Mouse (Mus musculus) CH12.LX (cell line): ENCODE data around the gene Gm20388. TPM values are rescaled to one million over a fixed set of nuclear protein-coding genes. Genes with fewer than 3 reads are reported as not detected.

Source experiments
- DNase-seq: peaks from one replicate; pipeline ENCODE4 v3.0.0-alpha.2; 2013; ENCODE audit errors: extremely low read depth
- H3K27ac ChIP-seq: 2 replicates; pipeline ENCODE4 v1.5.1; 2012; ENCODE audit warnings: low read depth, mild to moderate bottlenecking, control low read depth, moderate library complexity; ENCODE audit not compliant: insufficient read depth
- H3K27me3 ChIP-seq: replicated peaks from 2 replicates; pipeline ENCODE3; 2012; ENCODE audit warnings: inconsistent platforms
- H3K36me3 ChIP-seq, 2 experiments: replicated peaks in 1 of 2; 2 replicates each; pipeline versions ENCODE3 to v1.6.1; 2012; ENCODE audit warnings: inconsistent platforms in 1 of 2, low read length in 1 of 2, mild to moderate bottlenecking in 1 of 2, mixed read lengths in 1 of 2, moderate library complexity in 1 of 2; ENCODE audit not compliant: control insufficient read depth in 1 of 2, insufficient read depth in 1 of 2
- H3K4me1 ChIP-seq, 2 experiments: 2 replicates each; pipeline ENCODE4 v1.6.1; 2012; ENCODE audit warnings: inconsistent platforms in 1 of 2, moderate library complexity in 1 of 2; ENCODE audit not compliant: insufficient read depth in 2 of 2, control insufficient read depth in 1 of 2
- H3K4me2 ChIP-seq: 2 replicates; pipeline ENCODE4 v1.6.1; 2012; ENCODE audit warnings: low read depth, mild to moderate bottlenecking, control low read depth; ENCODE audit not compliant: poor library complexity, insufficient read depth, severe bottlenecking
- H3K4me3 ChIP-seq, 3 experiments: fragments of 150-350 bp in 1 of 3; sonication (generic) in 1 of 3; replicated peaks in 1 of 3; 2 replicates each; pipeline versions ENCODE3 to v1.5.1; 2011 to 2012; ENCODE audit warnings: low read depth in 2 of 3, low read length in 2 of 3, mild to moderate bottlenecking in 2 of 3, moderate library complexity in 2 of 3, control low read depth in 1 of 3, improper control_type of control experiment in 1 of 3, inconsistent platforms in 1 of 3, mixed read lengths in 1 of 3; ENCODE audit not compliant: poor library complexity in 1 of 3
- H3K79me2 ChIP-seq: replicated peaks from 2 replicates; pipeline ENCODE4 v1.6.1; 2012; ENCODE audit warnings: mild to moderate bottlenecking, moderate library complexity; ENCODE audit not compliant: control insufficient read depth, poor library complexity, insufficient read depth, severe bottlenecking; ENCODE audit errors: extremely low read depth
- H3K9ac ChIP-seq: 2 replicates; pipeline ENCODE4 v1.6.1; 2012; ENCODE audit warnings: low read depth, mild to moderate bottlenecking, control low read depth, moderate library complexity; ENCODE audit not compliant: insufficient read depth
- H3K9me3 ChIP-seq: replicated peaks from 2 replicates; pipeline ENCODE3; 2012; ENCODE audit warnings: low read length, inconsistent platforms, mixed read lengths
- BHLHE40 ChIP-seq: IDR thresholded peaks from 2 replicates; pipeline ENCODE4 v1.6.1; 2011; ENCODE audit warnings: mild to moderate bottlenecking, low read depth, low read length, improper control_type of control experiment
- CHD1 ChIP-seq: IDR thresholded peaks from 2 replicates; pipeline ENCODE4 v1.6.1; 2012; ENCODE audit warnings: low read depth, low read length, improper control_type of control experiment, inconsistent platforms
- CTCF ChIP-seq, 2 experiments: IDR thresholded peaks in 1 of 2; conservative IDR thresholded peaks in 1 of 2; 2 replicates each; pipeline ENCODE4 v1.5.1; 2011 to 2012; ENCODE audit warnings: low read depth in 2 of 2, low read length in 2 of 2, improper control_type of control experiment in 1 of 2, inconsistent platforms in 1 of 2, mild to moderate bottlenecking in 1 of 2, moderate library complexity in 1 of 2
- E2F4 ChIP-seq: IDR thresholded peaks from 2 replicates; pipeline ENCODE4 v1.6.1; 2011; ENCODE audit warnings: low read depth, low read length, improper control_type of control experiment; ENCODE audit not compliant: insufficient replicate concordance
- ELF1 ChIP-seq: IDR thresholded peaks from 2 replicates; pipeline ENCODE4 v1.6.1; 2014; ENCODE audit warnings: low read depth, mild to moderate bottlenecking, inconsistent platforms, low read length, improper control_type of control experiment
- EP300 ChIP-seq: IDR thresholded peaks from 2 replicates; pipeline ENCODE4 v1.6.1; 2011; ENCODE audit warnings: low read length, improper control_type of control experiment
- ETS1 ChIP-seq: conservative IDR thresholded peaks from 2 replicates; pipeline ENCODE4 v1.6.1; 2012; ENCODE audit warnings: low read depth, mild to moderate bottlenecking, inconsistent platforms, low read length, improper control_type of control experiment, moderate library complexity
- GABPA ChIP-seq: IDR thresholded peaks from 2 replicates; pipeline ENCODE4 v1.6.1; 2012; ENCODE audit warnings: low read depth, low read length, improper control_type of control experiment, inconsistent platforms; ENCODE audit not compliant: insufficient replicate concordance
- HCFC1 ChIP-seq: IDR thresholded peaks from 2 replicates; pipeline ENCODE4 v1.6.1; 2012; ENCODE audit warnings: low read depth, mild to moderate bottlenecking, inconsistent platforms, low read length, improper control_type of control experiment
- IRF4 ChIP-seq: IDR thresholded peaks from 2 replicates; pipeline ENCODE4 v1.6.1; 2014; ENCODE audit warnings: low read depth, mild to moderate bottlenecking, inconsistent platforms, low read length, improper control_type of control experiment
- JUN ChIP-seq: IDR thresholded peaks from 2 replicates; pipeline ENCODE4 v1.6.1; 2011; ENCODE audit warnings: low read depth, mild to moderate bottlenecking, low read length, improper control_type of control experiment, moderate library complexity; ENCODE audit not compliant: insufficient read depth
- JUND ChIP-seq: conservative IDR thresholded peaks from 2 replicates; pipeline ENCODE4 v1.6.1; 2011; ENCODE audit warnings: low read depth, low read length, improper control_type of control experiment
- KAT2A ChIP-seq: IDR thresholded peaks from 2 replicates; pipeline ENCODE4 v1.6.1; 2012; ENCODE audit warnings: low read length, improper control_type of control experiment, inconsistent platforms; ENCODE audit not compliant: insufficient replicate concordance
- MAFK ChIP-seq: IDR thresholded peaks from 2 replicates; pipeline ENCODE4 v1.6.1; 2011; ENCODE audit warnings: low read length, improper control_type of control experiment; ENCODE audit not compliant: insufficient replicate concordance
- MAX ChIP-seq: IDR thresholded peaks from 2 replicates; pipeline ENCODE4 v1.6.1; 2011; ENCODE audit warnings: low read length, improper control_type of control experiment
- MAZ ChIP-seq: IDR thresholded peaks from 2 replicates; pipeline ENCODE4 v1.6.1; 2012; ENCODE audit warnings: low read depth, mild to moderate bottlenecking, inconsistent platforms, low read length, improper control_type of control experiment, moderate library complexity
- MEF2A ChIP-seq: IDR thresholded peaks from 2 replicates; pipeline ENCODE4 v1.6.1; 2014; ENCODE audit warnings: low read depth, mild to moderate bottlenecking, inconsistent platforms, low read length, improper control_type of control experiment, borderline replicate concordance
- MXI1 ChIP-seq: IDR thresholded peaks from 2 replicates; pipeline ENCODE4 v1.6.1; 2011; ENCODE audit warnings: mild to moderate bottlenecking, low read depth, low read length, improper control_type of control experiment
- MYC ChIP-seq: IDR thresholded peaks from 2 replicates; pipeline ENCODE4 v1.6.1; 2011; ENCODE audit warnings: low read depth, mild to moderate bottlenecking, improper control_type of control experiment, low read length
- NELFE ChIP-seq: IDR thresholded peaks from 2 replicates; pipeline ENCODE4 v1.6.1; 2011; ENCODE audit warnings: low read depth, low read length, improper control_type of control experiment
- NRF1 ChIP-seq: IDR thresholded peaks from 2 replicates; pipeline ENCODE4 v1.6.1; 2014; ENCODE audit warnings: low read depth, mild to moderate bottlenecking, inconsistent platforms, low read length, improper control_type of control experiment, moderate library complexity
- PAX5 ChIP-seq: IDR thresholded peaks from 2 replicates; pipeline ENCODE4 v1.6.1; 2012; ENCODE audit warnings: low read length, inconsistent platforms, mixed read lengths
- POLR2AphosphoS2 ChIP-seq: IDR thresholded peaks from 2 replicates; pipeline ENCODE4 v1.6.1; 2011; ENCODE audit warnings: low read depth, low read length, improper control_type of control experiment
- RAD21 ChIP-seq: IDR thresholded peaks from 2 replicates; pipeline ENCODE4 v1.6.1; 2011; ENCODE audit warnings: low read depth, mild to moderate bottlenecking, low read length, improper control_type of control experiment, moderate library complexity
- RCOR1 ChIP-seq: conservative IDR thresholded peaks from 2 replicates; pipeline ENCODE4 v1.6.1; 2012; ENCODE audit warnings: low read depth, mild to moderate bottlenecking, inconsistent platforms, low read length, improper control_type of control experiment
- SIN3A ChIP-seq: IDR thresholded peaks from 2 replicates; pipeline ENCODE4 v1.6.1; 2012; ENCODE audit warnings: low read length, improper control_type of control experiment, inconsistent platforms
- SMC3 ChIP-seq: IDR thresholded peaks from 2 replicates; pipeline ENCODE4 v1.6.1; 2011; ENCODE audit warnings: low read depth, low read length, improper control_type of control experiment
- TBP ChIP-seq: conservative IDR thresholded peaks from 2 replicates; pipeline ENCODE4 v1.6.1; 2011; ENCODE audit warnings: low read depth, low read length, improper control_type of control experiment
- TCF12 ChIP-seq: IDR thresholded peaks from 2 replicates; pipeline ENCODE4 v1.6.1; 2014; ENCODE audit warnings: low read depth, mild to moderate bottlenecking, inconsistent platforms, low read length, improper control_type of control experiment
- UBTF ChIP-seq: IDR thresholded peaks from 2 replicates; pipeline ENCODE4 v1.6.1; 2012; ENCODE audit warnings: low read depth, mild to moderate bottlenecking, inconsistent platforms, low read length, improper control_type of control experiment, moderate library complexity
- USF1 ChIP-seq: IDR thresholded peaks from 2 replicates; pipeline ENCODE4 v1.6.1; 2014; ENCODE audit warnings: low read depth, mild to moderate bottlenecking, inconsistent platforms, low read length, improper control_type of control experiment
- USF2 ChIP-seq: conservative IDR thresholded peaks from 2 replicates; pipeline ENCODE4 v1.6.1; 2011; ENCODE audit warnings: low read depth, low read length, improper control_type of control experiment
- ZC3H11A ChIP-seq: IDR thresholded peaks from 2 replicates; pipeline ENCODE4 v1.6.1; 2012; ENCODE audit warnings: low read depth, mild to moderate bottlenecking, inconsistent platforms, low read length, improper control_type of control experiment
- ZKSCAN1 ChIP-seq: IDR thresholded peaks from 2 replicates; pipeline ENCODE4 v1.6.1; 2012; ENCODE audit warnings: low read depth, inconsistent platforms, low read length, improper control_type of control experiment, borderline replicate concordance
- ZMIZ1 ChIP-seq: IDR thresholded peaks from 2 replicates; pipeline ENCODE4 v1.6.1; 2012; ENCODE audit warnings: low read depth, mild to moderate bottlenecking, inconsistent platforms, low read length, improper control_type of control experiment
- ZNF384 ChIP-seq: IDR thresholded peaks from 2 replicates; pipeline ENCODE4 v1.6.1; 2012; ENCODE audit warnings: low read depth, low read length, improper control_type of control experiment, inconsistent platforms
- dilution Hi-C: fragments of 300-500 bp; cut with MboI; formaldehyde crosslinking; loops from 2 replicates; pipeline ENCODE4 v1.14.3; 2020; ENCODE audit warnings: low sequenced_read_pairs; ENCODE audit not compliant: extremely low pct_unique_long_range_greater_than_20kb, extremely low pct_ligation_motif_present
- in situ Hi-C: fragments of 300-500 bp; cut with MboI; formaldehyde crosslinking; loops from 3 replicates; pipeline ENCODE4 v1.14.3; 2019; ENCODE audit warnings: low sequenced_read_pairs, low pct_ligation_motif_present, low pct_unique_long_range_greater_than_20kb, mixed read lengths
- polyA plus RNA-seq: library from polyadenylated mRNA; unstranded; fragments of >175 nt; gene quantifications from 2 replicates; pipeline ENCODE4 v1.2.1, GENCODE M21; 2012; ENCODE audit warnings: low read depth; ENCODE audit not compliant: insufficient read length
- total RNA-seq, 2 experiments: library from RNA; depleted of rRNA; stranded (reverse); fragments of 300-350 nt in 1 of 2; fragments of >200 nt in 1 of 2; gene quantifications; 2 replicates each; pipeline ENCODE4 v1.2.3; 2012 to 2014

The Gm20388 gene
- total and polyA plus RNA-seq, 3 experiments = 14.8 to 26.3 (median 22.2) TPM

DNA sequence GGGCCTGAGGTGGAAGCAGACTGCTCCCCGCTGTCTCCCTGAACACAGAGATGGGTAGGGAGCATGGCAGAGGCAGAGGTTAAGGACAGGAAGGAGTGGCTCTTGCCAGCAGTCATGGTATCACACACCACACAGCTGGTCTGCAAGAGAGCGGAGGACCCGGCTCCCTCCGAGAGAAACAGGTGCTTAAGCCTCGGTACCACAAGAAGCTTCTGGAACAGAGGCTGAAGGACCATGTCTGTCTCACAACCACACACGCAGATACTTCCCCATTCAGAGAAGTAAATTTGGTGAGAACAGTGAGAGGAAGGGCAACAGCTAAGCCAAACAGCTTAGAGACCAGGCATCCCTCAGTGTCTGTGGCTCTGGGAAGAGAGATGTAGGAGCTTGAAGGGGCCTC lies 2000.8 kb downstream of the Gm20388 start:
- dilution Hi-C loops = no loop called here
- in situ Hi-C loops = no loop called here
- TF ChIP-seq ETS1 = no peak; the same call in 1 of the 2 replicates
- TF ChIP-seq JUN = no peak
- TF ChIP-seq MEF2A = no peak
- no peak for TF ChIP-seq MAFK
- no peak for TF ChIP-seq GABPA
- TF ChIP-seq SMC3 = no peak
- no peak for TF ChIP-seq PAX5
- peak; percentile 63 for TF ChIP-seq TCF12
- TF ChIP-seq BHLHE40 = no peak
- no peak for TF ChIP-seq JUND
- TF ChIP-seq MYC = no peak
- peak; percentile 13; the same call in 1 of the 2 replicates for TF ChIP-seq IRF4
- no peak for TF ChIP-seq CTCF (conservative IDR thresholded peaks at IDR 0.05 in 1 of 2, IDR thresholded peaks at IDR 0.05 in 1 of 2; ENCODE audit: low read depth in 2 of 2, low read length in 2 of 2)
- peak; percentile 11; the same call in 1 of the 2 replicates for TF ChIP-seq NRF1
- TF ChIP-seq NELFE = no peak
- TF ChIP-seq MAX = peak; percentile 70; the same call in 1 of the 2 replicates
- TF ChIP-seq USF1 = no peak
- TF ChIP-seq ZNF384 = no peak
- no peak for TF ChIP-seq UBTF
- TF ChIP-seq KAT2A = no peak
- TF ChIP-seq ZC3H11A = no peak
- no peak; the same call in 1 of the 2 replicates for TF ChIP-seq HCFC1
- no peak; the same call in none of the 2 replicates for TF ChIP-seq EP300
- no peak for TF ChIP-seq ZKSCAN1
- TF ChIP-seq E2F4 = no peak
- TF ChIP-seq MAZ = no peak
- TF ChIP-seq SIN3A = peak; percentile 67; the same call in 1 of the 2 replicates
- TF ChIP-seq RAD21 = no peak; the same call in 1 of the 2 replicates
- TF ChIP-seq CHD1 = 0 out of 2 replicates have a peak, but pooled peaks have one; percentile 68
- no peak for TF ChIP-seq RCOR1
- TF ChIP-seq USF2 = no peak
- TF ChIP-seq POLR2AphosphoS2 = no peak
- TF ChIP-seq ZMIZ1 = no peak
- peak; percentile 51; the same call in 1 of the 2 replicates for TF ChIP-seq TBP
- peak; percentile 52; the same call in 1 of the 2 replicates for TF ChIP-seq MXI1
- no peak; the same call in 1 of the 2 replicates for TF ChIP-seq ELF1
- Histone ChIP-seq H3K27ac (peak overlapping the region; percentile 99), H3K9me3 (peaks cover 2% of the 10 kb centered on the region), H3K4me2 (peak overlapping the region; percentile 18; the same call in 1 of the 2 replicates), H3K79me2 (peaks cover 26% of the 10 kb centered on the region), H3K4me3 (peak overlapping the region in 1 of 3 experiments; percentile 7), H3K27me3 (no peaks in the 10 kb centered on the region), H3K36me3 (peaks cover 3 to 6% of the 10 kb centered on the region in 2 experiments), H3K4me1 (peaks cover 38 to 61% of the 10 kb centered on the region in 2 experiments), H3K9ac (peak overlapping the region; percentile 22)
- peak; percentile 78 for DNase-seq
